Mouse (Mus musculus) kidney, adult 8-10 months (tissue): Measurements from ENCODE around the gene B3gnt7.
A peak's percentile ranks its signal among the peaks of the same experiment; 100 is the strongest.
"Not testable (repeated sequence)": the region's sequence is repeated elsewhere in the genome, so short reads cannot be mapped to it uniquely, and the experiment has no call there.

ENCODE experiments used
- DNase-seq, 2 experiments: peaks; one replicate each; pipeline ENCODE4 v3.0.0; 2022

B3gnt7 gene

GRCm38 (mm10) chr1:86303063-86303872 lies 636 bp downstream of the B3gnt7 start:
- peak; percentile 41 to 44 for DNase-seq

GRCm38 (mm10) chr1:86303873-86304250 lies 1.2 kb downstream of the B3gnt7 start:
- no peak for DNase-seq

DNA sequence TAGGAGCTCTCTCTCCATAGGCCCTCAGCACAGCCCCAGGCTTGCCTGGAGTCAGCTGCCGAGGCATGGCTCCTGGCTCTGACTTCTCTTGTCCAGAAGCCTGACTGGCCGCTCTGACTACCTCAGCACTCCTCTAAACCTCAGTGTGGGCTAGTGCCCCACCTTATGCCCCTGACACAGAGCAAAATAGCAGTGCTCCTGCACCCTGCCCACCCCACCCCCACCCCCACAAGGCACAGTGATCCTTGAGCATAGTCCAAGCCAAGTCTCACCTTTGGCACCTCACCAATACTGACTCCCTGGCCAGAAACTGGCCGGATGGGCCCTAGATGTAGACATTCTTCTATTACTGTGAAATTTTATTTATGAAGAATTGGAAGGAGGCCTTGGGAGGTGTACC lies 4.1 kb downstream of the B3gnt7 start:
- peak; percentile 56 to 57 for DNase-seq

GRCm38 (mm10) chr1:86307177-86307762 lies 4.6 kb downstream of the B3gnt7 start:
- peak; percentile 33 to 61 for DNase-seq

GRCm38 (mm10) chr1:86307871-86308641 lies 5.4 kb downstream of the B3gnt7 start:
- DNase-seq: no peak

DNA sequence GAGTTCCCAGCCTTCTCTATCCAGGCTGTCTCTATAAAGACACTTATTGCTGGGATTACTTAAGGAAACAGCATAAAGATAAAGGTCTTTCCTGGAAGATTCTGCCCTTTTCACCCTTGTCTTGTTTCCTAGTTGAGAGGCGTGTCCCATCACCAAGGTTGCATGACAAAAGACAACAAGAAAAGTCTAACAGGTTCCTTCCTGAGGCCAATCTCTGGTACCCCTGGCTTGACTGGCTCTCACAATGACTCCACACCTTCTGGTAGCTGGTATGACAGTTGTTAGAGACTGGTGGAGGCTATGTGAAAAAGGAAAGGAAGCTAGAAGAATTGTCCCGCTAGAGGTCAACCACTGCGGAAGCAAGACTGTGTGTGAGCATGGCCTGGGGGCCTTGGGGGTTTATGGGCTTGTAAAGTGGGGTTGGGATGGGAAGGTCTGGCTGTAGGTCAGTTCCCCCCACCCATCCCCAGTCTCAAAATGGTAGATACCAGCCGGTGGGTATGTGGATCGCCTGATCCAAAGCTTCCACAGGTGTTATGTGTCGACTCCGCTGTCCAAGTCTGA lies 6.7 kb downstream of the B3gnt7 start:
- DNase-seq: no peak

GRCm38 (mm10) chr1:86310536-86311310 lies 8.1 kb downstream of the B3gnt7 start:
- no peak for DNase-seq

GRCm38 (mm10) chr1:86311467-86312005 lies 8.9 kb downstream of the B3gnt7 start:
- peak in 1 of 2 experiments; percentile 51 for DNase-seq

DNA sequence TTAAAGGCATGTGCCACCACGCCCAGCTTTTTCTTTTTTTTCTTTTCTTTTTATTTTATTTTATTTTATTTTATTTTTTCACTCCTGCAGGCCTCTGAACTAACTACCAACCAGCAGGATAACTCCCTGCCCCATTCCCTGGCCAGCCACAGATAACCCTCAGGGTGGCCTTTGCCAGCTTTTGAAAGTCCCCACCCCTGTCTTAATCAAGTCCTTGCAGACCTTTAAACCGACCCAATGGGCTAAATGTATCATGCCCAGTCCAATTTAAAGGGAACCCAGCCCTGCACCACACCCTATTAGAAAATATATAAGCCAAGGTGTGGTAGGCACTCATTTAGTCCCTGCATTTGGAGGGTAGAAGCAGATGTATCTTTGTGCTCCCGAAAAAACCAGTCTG lies 9.6 kb downstream of the B3gnt7 start:
- DNase-seq: no peak

- no peak for DNase-seq
These were observed 10.6 kb downstream of the B3gnt7 start for GRCm38 (mm10) chr1:86313096-86313771.

DNA sequence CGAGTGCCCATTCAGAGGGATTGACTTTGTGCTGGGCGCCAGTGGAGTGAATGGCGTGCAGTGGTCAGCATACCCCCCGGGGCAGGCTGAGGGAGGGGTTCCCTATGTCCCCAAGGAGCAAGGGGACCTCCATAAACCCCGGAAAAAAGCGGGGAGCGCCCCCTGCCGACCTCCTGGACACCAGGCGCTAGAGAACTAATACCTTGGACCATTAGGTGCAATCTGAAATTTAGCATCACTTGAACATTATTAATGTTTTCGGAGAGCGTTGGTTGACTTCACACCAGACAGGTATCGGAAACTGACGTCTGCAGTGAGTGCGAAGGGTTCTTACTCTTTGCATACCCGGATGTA lies 11.1 kb downstream of the B3gnt7 start:
- DNase-seq: peak in 1 of 2 experiments; percentile 57

DNA sequence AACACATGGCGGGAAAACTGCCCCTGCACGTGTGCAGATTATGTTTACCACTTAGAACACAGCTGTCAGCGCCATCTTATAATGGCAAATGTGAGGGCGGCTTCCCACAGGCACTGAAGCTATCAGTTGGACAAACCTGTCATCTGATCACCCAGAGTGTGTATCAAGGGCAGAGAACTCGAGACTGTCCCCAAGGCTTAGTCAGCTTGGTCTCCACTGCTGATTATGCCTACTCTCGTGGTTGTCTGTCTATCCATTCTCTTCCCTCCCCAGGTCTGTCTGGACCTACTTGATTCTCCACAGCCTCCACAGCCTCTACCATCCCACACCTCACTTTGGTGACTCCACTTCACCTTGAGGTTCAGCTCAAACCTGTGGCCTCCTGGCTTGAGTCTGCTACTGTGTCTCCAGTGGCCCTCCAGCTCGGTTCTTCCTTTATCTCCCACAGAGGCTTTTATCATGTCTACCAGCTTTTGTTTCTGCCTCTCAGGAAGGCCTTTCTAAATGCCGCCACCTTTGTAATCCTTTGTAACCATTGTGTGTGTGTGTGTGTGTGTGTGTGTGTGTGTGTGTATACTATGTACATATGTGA lies 18.3 kb downstream of the B3gnt7 start:
- DNase-seq: no peak

- no peak for DNase-seq
These were observed 33.7 kb downstream of the B3gnt7 start for GRCm38 (mm10) chr1:86336330-86336729.

DNA sequence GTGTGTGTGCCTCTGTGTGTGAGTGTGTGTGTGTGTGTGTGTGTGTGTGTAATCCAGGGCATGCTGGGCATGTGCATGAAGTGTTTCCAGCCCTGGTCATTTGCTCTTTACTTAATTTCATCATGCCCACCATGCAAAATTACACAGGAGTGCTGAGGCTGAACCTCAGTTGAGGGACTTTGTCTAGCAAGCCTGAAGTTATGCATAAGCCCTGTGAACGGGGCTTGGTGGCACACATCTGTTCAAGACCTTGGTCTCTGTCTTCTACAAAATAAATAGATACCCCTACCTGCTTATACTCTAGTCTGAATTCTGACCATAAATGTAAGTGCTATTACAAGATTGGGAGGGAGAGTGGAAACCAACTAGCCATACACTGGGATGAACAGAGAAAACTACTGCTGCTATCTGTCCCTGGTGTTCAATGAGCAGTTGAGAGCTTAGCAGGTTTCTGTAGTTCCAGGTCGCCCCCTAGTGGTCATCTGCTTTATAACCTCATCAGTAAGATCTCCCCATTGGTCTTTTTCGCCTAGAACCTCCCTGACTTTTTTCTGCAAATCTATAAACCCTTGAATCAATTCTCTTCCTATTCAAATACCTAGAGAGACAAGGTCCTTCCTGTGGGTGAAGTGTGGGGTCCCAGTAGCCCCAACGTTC lies 36.7 kb downstream of the B3gnt7 start:
- peak; percentile 70 to 85 for DNase-seq

DNA sequence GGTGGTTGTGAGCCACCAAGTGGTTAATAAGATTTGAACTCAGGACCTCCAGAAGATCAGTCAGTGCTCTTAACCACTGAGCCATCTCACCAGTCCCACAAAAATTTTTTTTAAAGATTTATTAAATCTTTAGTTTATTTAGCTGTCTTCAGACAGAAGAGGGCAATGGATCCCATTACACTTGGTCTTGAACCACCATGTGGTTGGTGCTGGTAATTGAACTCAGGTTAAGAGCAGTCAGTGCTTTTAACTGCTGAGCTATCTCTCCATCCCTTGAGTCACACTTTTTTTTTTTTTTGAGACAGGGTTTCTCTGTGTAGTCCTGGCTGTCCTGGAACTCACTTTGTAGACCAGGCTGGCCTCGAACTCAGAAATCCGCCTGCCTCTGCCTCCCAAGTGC lies 38.5 kb downstream of the B3gnt7 start:
- DNase-seq: not testable (repeated sequence)

- no peak for DNase-seq
These were observed 39.7 kb downstream of the B3gnt7 start for GRCm38 (mm10) chr1:86342371-86342770.

GRCm38 (mm10) chr1:86343087-86343645 lies 40.5 kb downstream of the B3gnt7 start:
- no peak for DNase-seq

- DNase-seq: no peak
These were observed 41.6 kb downstream of the B3gnt7 start for GRCm38 (mm10) chr1:86343969-86344861.

- no peak for DNase-seq
These were observed 42.4 kb downstream of the B3gnt7 start for GRCm38 (mm10) chr1:86345069-86345468.
